Mouse (Mus musculus) embryonic facial prominence, embryonic 10.5 days (tissue): ENCODE results near the gene Dock4. TPM values are rescaled to one million over a fixed set of nuclear protein-coding genes. Genes with fewer than 3 reads are reported as not detected.
"Not testable (repeated sequence)": the region's sequence is repeated elsewhere in the genome, so short reads cannot be mapped to it uniquely, and the experiment has no call there.

Source experiments
- DNase-seq: peaks from one replicate; pipeline ENCODE4 v3.0.0-alpha.2; 2017; ENCODE audit warnings: low spot score
- H3K27ac ChIP-seq: fragments of 300-500 bp; sonication (generic); replicated peaks from 2 replicates; pipeline ENCODE4 v1.5.1; 2016; ENCODE audit warnings: mild to moderate bottlenecking
- H3K27me3 ChIP-seq: fragments of 300-500 bp; sonication (generic); replicated peaks from 2 replicates; pipeline ENCODE4 v1.6.1; 2016; ENCODE audit warnings: low read depth, mild to moderate bottlenecking; ENCODE audit not compliant: poor library complexity, severe bottlenecking
- H3K36me3 ChIP-seq: fragments of 300-500 bp; sonication (generic); replicated peaks from 2 replicates; pipeline ENCODE4 v1.6.1; 2016; ENCODE audit warnings: mild to moderate bottlenecking, moderate library complexity
- H3K4me1 ChIP-seq: fragments of 300-500 bp; sonication (generic); 2 replicates; pipeline ENCODE4 v1.6.1; 2016
- H3K4me3 ChIP-seq: fragments of 300-500 bp; sonication (generic); 2 replicates; pipeline ENCODE4 v1.5.1; 2016; ENCODE audit warnings: mild to moderate bottlenecking, moderate library complexity
- H3K9me3 ChIP-seq: fragments of 300-500 bp; sonication (generic); 2 replicates; pipeline ENCODE4 v1.6.1; 2016; ENCODE audit warnings: mild to moderate bottlenecking
- WGBS: fragments of 180-500 bp; shearing (Covaris S2); methylation state at CpG from one replicate; pipeline ENCODE4 v1.1.7; 2016; 5-methylcytosine and 5-hydroxymethylcytosine counted together
- polyA plus RNA-seq: library from polyadenylated mRNA; unstranded; fragments of >200 nt; fragmentation: Nextera tagmentation; extraction: Ambion mirVana; gene quantifications from 2 replicates; pipeline ENCODE4 v1.2.1, GENCODE M21; 2016

Dock4 gene
- polyA plus RNA-seq, 1 experiment from 2014 or later, result 19.5 TPM

- H3K36me3 ChIP-seq, result peaks cover 7% of the 10 kb centered on the region
- H3K27me3 ChIP-seq, result peaks cover 5% of the 10 kb centered on the region
- H3K27ac ChIP-seq, result no peak overlapping the region
- H3K9me3 ChIP-seq, result no peaks in the 10 kb centered on the region
- H3K4me1 ChIP-seq, result no peaks in the 10 kb centered on the region
- 5% methylated on average over 8 of the region's 8 CpGs for WGBS
- DNase-seq, result peak; percentile 70
- no peak overlapping the region for H3K4me3 ChIP-seq
Measured at GRCm38 (mm10) chr12:40837597-40838337, 392.0 kb downstream of the Dock4 start.

- WGBS, result 89% methylated on average over 2 of the region's 2 CpGs
Measured at GRCm38 (mm10) chr12:40838338-40838695, 392.6 kb downstream of the Dock4 start.

DNA sequence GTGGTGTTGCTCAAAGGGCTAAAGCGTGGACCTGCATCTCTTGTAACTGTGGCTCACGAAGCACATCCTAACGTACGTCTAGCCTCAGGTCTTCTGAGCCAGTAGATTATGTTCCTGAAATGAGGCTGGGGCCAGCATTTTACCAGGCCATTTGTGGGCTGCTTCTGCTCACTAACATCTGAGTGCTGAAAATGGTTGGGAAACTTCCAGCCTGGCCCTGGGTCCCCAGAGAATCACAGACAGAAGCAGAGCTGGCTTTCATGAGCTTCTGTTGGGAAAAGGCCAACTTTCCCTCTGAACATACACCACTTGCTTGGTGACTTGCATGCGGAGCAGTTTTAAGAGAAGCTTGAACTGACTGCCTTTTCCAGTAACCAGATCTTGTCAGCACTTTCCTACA lies 393.2 kb downstream of the Dock4 start:
- Histone ChIP-seq H3K4me1 (no peaks in the 10 kb centered on the region), H3K36me3 (peaks cover 7% of the 10 kb centered on the region), H3K27me3 (peaks cover 5% of the 10 kb centered on the region), H3K9me3 (no peaks in the 10 kb centered on the region), H3K4me3 (no peak overlapping the region), H3K27ac (no peak overlapping the region)
- WGBS, result 91% methylated on average over 5 of the region's 5 CpGs
- DNase-seq, result no peak

More at GRCm38 (mm10) chr12:40838338-40838695, 392.6 kb downstream of the Dock4 start:
- Histone ChIP-seq H3K27ac (no peak overlapping the region), H3K4me3 (no peak overlapping the region), H3K9me3 (no peaks in the 10 kb centered on the region), H3K27me3 (peaks cover 5% of the 10 kb centered on the region), H3K36me3 (peaks cover 7% of the 10 kb centered on the region), H3K4me1 (no peaks in the 10 kb centered on the region)
- no peak for DNase-seq

- Histone ChIP-seq H3K36me3 (peaks cover 4% of the 10 kb centered on the region), H3K9me3 (no peaks in the 10 kb centered on the region), H3K4me3 (no peak overlapping the region), H3K27ac (no peak overlapping the region), H3K27me3 (peaks cover 5% of the 10 kb centered on the region), H3K4me1 (no peaks in the 10 kb centered on the region)
- no peak for DNase-seq
- WGBS, result 78% methylated on average over 4 of the region's 4 CpGs
Measured at GRCm38 (mm10) chr12:40839817-40840216, 394.1 kb downstream of the Dock4 start.

- no peaks in the 10 kb centered on the region; the same call in 1 of the 2 replicates for H3K27me3 ChIP-seq
- peaks cover 3% of the 10 kb centered on the region; the same call in 1 of the 2 replicates for H3K36me3 ChIP-seq
- 90% methylated on average over 10 of the region's 10 CpGs for WGBS
- H3K27ac ChIP-seq, result no peak overlapping the region
- no peak overlapping the region for H3K4me3 ChIP-seq
- H3K9me3 ChIP-seq, result no peaks in the 10 kb centered on the region
- no peaks in the 10 kb centered on the region for H3K4me1 ChIP-seq
- no peak for DNase-seq
Measured at GRCm38 (mm10) chr12:40842251-40842988, 396.7 kb downstream of the Dock4 start.

GRCm38 (mm10) chr12:40842991-40843390 lies 397.2 kb downstream of the Dock4 start:
- WGBS, result 86% methylated on average over 5 of the region's 5 CpGs
- no peaks in the 10 kb centered on the region; the same call in 1 of the 2 replicates for H3K27me3 ChIP-seq
- H3K9me3 ChIP-seq, result no peaks in the 10 kb centered on the region
- H3K27ac ChIP-seq, result no peak overlapping the region
- H3K4me1 ChIP-seq, result no peaks in the 10 kb centered on the region
- H3K36me3 ChIP-seq, result peaks cover 3% of the 10 kb centered on the region; the same call in 1 of the 2 replicates
- no peak overlapping the region for H3K4me3 ChIP-seq
- DNase-seq, result no peak

DNA sequence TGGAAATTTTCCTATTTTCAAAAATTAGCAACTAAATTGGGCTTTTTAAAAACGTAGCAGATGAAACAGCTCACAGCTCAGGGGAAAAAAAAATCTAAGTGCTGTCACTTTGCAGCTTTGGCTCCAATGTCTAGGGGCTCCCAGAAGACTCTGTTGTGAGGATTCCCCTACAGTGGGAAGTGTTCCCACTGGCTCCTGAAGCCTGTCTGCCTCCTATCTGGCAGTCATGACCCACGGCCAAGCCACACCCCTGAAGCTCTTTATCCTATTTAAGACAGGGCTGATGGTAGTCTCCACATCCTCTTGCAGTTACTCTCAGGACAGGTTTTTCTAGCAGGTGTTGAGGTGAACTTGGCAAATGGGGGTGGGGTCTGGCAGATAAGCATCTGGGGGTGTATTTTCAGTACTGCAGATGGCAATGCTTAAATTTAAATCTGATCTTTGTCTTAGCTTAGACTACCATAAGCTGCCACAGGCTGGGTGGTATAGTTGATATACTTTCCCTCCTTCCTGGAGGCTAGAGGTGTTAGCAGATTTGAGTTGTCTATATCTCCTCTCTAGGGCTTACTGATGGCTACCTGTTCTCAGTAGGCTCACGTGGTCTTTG lies 397.8 kb downstream of the Dock4 start:
- Histone ChIP-seq H3K27me3 (no peaks in the 10 kb centered on the region; the same call in 1 of the 2 replicates), H3K36me3 (peaks cover 3% of the 10 kb centered on the region; the same call in 1 of the 2 replicates), H3K27ac (no peak overlapping the region), H3K4me3 (no peak overlapping the region), H3K4me1 (no peaks in the 10 kb centered on the region), H3K9me3 (no peaks in the 10 kb centered on the region)
- WGBS, result 76% methylated on average over 3 of the region's 3 CpGs
- DNase-seq, result no peak

DNA sequence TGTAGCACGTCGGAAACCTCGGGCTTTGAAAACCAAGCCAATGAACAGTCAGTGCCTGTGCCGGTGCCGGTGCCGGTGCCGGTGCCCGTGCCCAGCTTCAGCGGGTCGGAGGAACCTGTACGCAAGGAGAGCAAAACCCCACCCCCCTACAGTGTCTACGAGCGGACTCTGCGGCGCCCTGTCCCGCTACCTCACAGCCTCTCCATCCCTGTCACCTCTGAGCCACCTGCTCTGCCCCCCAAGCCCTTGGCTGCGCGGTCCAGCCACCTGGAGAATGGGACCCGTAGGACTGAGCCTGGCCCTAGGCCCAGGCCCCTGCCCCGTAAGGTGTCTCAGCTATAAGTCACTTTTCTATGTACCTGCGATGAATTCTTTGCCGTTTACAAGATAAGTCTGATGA lies 398.6 kb downstream of the Dock4 start:
- Histone ChIP-seq H3K9me3 (no peaks in the 10 kb centered on the region), H3K27me3 (no peaks in the 10 kb centered on the region; the same call in 1 of the 2 replicates), H3K36me3 (peaks cover 3% of the 10 kb centered on the region; the same call in 1 of the 2 replicates), H3K4me3 (no peak overlapping the region), H3K27ac (no peak overlapping the region), H3K4me1 (no peaks in the 10 kb centered on the region)
- no peak for DNase-seq
- 92% methylated on average over 22 of the region's 22 CpGs for whole genome bisulfite sequencing

DNA sequence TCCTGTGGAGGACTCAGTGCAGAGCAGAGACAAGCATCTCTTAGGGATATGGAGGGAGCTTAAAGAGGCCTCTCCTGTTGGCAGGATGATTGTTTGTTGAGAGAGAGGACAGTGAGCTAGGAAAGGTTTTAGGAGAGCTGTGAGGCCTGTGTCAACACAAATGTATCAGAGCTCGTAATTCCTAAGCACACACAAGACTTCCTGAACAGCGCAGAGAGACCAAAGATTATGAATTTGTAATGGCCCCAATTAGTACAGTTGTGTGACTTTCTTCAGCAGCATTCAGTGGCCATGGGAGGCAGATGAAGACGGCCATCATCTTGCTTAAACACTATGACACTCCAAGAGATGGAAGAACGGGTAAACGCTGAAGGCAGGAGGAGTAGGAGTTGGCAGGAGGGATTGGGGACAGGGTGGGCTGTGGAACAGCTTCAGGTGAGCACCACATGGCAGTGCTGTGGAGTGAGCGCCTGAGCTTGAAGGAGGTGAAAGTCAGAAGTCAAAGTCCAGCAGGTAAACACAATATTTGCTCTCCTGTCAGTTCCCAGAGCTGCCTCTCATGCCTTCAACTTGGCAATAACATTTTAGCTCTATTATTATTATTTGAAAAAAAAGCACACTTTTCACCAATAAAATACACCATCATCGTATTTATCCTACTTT lies 409.1 kb downstream of the Dock4 start:
- no peaks in the 10 kb centered on the region for H3K27me3 ChIP-seq
- peaks cover 2% of the 10 kb centered on the region; the same call in 1 of the 2 replicates for H3K9me3 ChIP-seq
- H3K4me1 ChIP-seq, result no peaks in the 10 kb centered on the region
- no peak overlapping the region for H3K27ac ChIP-seq
- WGBS, result 93% methylated on average over 7 of the region's 7 CpGs
- no peak for DNase-seq
- H3K36me3 ChIP-seq, result no peaks in the 10 kb centered on the region
- H3K4me3 ChIP-seq, result no peak overlapping the region

GRCm38 (mm10) chr12:40857466-40857865 lies 411.7 kb downstream of the Dock4 start:
- DNase-seq, result no peak
- Histone ChIP-seq H3K9me3 (peaks cover 2% of the 10 kb centered on the region; the same call in 1 of the 2 replicates), H3K27me3 (no peaks in the 10 kb centered on the region), H3K4me1 (no peaks in the 10 kb centered on the region), H3K36me3 (no peaks in the 10 kb centered on the region), H3K4me3 (no peak overlapping the region), H3K27ac (no peak overlapping the region)
- 89% methylated on average over 6 of the region's 7 CpGs for WGBS

GRCm38 (mm10) chr12:40858763-40859162 lies 413.0 kb downstream of the Dock4 start:
- not testable (repeated sequence) for DNase-seq, H3K36me3 ChIP-seq, H3K4me1 ChIP-seq, H3K4me3 ChIP-seq, H3K27me3 ChIP-seq, H3K9me3 ChIP-seq, H3K27ac ChIP-seq
- 83% methylated on average over 7 of the region's 7 CpGs for WGBS

DNA sequence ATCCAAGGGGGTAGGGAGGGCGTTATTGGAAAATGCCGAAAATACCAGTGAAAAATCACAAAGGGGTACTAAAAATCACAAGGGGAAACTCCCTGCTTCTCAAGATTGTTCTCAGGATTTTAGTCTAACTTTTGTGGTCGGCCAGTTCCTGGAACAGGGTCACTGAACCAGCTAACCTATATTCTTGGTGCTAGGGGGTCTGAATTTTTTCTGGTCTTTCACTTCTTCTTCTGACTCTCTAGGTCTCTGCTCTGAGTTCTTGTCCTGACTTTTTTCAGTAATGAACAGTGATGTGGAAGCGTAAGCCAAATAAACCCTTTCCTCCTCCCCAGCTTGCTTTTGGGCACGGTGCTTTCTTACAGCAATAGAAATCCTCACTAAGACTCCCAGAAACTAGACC lies 424.6 kb downstream of the Dock4 start:
- DNase-seq, result no peak
- Histone ChIP-seq H3K27ac (no peak overlapping the region), H3K36me3 (no peaks in the 10 kb centered on the region), H3K4me1 (no peaks in the 10 kb centered on the region), H3K4me3 (no peak overlapping the region), H3K27me3 (no peaks in the 10 kb centered on the region), H3K9me3 (peaks cover 13% of the 10 kb centered on the region; the same call in 1 of the 2 replicates)
- WGBS, result 92% methylated on average over 5 of the region's 5 CpGs
